Mouse (Mus musculus) ZHBTc4 (cell line): ENCODE measurements around the gene Agrp.

Experiments
- DNase-seq: peaks from one replicate; pipeline ENCODE4 v3.0.0-alpha.2; 2011; ENCODE audit warnings: low read depth, low spot score

Gene Agrp

DNA sequence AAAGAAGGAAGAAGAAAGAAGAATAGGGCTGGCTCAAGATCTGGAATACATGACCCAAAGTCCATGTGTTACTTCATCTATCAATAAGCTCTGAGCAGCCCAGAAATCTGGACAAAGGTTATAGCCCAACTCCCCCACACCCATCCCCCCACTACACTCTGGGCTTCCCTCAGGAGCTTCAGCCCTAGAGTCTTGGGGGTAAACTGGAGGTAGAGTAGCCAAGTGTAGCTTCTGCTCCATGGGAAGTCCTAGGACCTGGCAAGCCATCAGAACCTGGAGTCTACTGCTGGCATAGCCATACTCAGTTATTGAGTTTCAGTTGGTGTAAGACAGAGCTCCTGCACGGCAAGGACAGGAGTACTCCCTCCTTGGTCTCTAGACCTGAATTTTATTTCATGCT is 87.7 kb downstream of the Agrp start:
- DNase-seq, result no peak

DNA sequence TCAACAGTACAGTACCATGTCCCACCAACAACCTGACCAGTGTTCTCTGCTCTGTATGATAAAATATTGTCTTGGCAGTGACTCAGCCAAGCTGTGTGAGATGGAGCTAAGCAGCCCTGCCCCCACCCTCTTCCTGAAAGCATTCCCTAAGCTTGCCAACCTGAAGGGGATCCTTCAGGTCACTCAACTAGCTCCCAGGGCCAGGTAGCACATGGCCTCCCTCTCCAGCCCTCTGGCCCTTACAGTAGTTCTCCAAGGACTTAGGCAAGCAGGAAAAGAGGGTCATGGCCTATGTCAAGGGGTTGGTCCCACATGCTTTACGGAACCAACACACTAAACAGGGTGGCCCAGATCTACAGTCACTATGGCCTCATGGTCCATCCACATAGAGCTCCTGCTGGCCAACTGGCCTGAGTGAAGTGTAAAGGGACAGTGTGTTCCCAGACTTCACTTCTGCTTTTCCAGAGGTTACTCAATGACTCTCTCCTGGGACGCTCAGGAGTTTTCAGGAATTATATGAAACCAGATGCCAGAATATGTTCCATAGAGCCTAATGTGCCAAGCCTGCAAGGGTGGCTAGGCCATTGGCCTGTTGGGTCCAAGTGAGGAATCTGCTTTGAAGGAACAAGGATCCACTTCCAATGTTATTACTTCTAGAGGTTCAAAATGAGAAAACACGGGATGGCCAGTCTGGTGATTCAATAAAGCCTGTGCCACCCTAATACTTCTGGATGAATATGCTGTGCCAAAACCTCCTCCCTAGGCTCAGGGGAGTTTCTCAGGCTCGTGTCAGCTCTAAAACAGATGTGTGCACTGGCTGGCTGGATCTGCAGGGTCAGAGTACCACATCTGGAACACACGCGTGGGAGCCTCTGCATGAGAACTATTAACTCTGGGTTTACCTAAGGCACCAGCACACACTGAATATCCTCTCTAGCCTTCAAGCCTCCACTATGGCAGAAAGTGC is 90.5 kb downstream of the Agrp start:
- no peak for DNase-seq

DNA sequence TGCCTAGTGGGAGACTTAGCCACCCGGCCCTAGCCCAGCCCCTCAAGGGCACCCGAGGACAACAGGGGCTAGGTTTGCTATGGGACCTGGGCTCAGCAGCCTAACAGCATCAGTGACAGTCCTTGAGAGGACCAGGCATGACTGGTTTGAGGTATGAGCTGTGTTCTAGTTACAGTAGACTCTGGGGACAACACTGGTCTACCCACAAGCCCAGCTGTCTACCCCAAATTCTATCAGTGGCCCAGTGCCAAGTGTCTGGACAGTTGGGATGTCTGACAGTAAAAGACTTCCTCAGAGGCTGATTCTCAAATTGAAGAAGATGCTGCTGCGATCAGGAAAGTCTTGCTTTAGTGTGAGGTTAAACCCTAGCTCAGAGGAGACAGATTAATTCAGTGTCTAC is 91.9 kb downstream of the Agrp start:
- no peak for DNase-seq

DNA sequence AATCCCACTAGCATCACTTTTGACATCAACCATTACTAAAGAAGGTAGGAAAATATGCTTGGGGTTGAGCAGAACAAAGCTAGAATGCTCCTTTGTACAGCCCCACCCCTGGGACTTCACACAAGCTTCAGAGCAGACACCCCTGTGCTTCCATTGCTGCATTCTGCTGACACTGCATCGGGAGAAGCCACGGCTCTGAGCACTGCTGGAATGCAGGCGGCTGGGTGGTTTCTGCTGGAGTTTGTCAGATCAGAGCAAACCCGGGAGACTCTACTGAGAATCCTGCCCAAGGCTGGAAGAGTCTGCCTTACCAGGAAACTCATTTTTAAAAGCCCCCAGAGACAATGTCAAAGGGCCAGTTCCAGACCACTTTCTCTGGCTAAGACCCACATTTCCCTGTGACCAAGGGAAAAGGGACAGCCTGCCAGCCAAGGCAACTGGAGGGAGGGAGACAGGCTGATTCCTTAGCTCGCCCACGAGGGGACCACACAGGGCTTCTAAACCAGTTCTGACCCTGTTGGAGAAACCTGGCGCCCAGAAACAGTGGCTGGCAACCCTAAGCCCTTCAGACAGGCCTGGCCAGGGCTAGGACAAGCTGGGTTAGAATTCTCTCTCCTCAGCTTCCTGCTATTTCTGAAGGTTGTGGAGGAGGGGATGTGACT is 92.5 kb downstream of the Agrp start:
- DNase-seq, result peak; percentile 18

DNA sequence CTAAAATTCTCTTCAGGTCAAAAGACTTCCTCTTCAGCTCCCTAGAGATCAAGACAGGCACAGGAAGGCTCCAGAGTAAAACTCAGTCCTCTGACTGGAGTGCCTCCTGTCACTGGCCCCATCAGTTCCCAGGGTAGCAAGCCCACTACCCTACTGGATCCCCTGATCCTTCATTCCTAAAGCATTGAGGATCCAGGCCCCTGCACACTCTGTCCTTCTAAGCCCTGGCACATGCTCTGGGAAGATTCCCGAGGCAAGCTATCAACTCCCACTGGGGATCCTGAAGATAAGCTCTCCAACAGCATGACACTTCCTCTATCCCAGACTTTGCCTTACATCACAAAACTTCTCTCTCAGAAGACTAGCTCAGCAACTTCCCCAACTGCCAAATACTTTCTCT is 93.5 kb downstream of the Agrp start:
- no peak for DNase-seq

DNA sequence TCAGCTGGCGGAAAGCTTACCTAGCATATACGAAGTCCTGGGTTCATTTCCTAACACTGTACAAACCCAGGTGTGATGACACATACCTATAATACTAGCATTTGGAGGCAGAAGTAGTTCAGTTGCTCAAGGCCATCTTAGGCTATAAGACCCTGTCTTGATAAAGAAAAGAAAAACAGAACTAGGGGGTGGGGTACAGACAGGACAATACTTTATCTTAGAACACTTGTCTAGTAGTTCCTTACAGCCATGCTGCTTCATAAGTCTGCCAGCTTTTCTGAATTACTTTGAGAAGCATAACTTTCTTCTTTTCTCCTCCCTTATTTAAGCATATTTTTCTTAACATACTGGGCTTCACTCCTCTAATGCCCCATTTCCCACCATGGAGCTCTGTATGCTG is 94.4 kb downstream of the Agrp start:
- DNase-seq, result no peak

DNA sequence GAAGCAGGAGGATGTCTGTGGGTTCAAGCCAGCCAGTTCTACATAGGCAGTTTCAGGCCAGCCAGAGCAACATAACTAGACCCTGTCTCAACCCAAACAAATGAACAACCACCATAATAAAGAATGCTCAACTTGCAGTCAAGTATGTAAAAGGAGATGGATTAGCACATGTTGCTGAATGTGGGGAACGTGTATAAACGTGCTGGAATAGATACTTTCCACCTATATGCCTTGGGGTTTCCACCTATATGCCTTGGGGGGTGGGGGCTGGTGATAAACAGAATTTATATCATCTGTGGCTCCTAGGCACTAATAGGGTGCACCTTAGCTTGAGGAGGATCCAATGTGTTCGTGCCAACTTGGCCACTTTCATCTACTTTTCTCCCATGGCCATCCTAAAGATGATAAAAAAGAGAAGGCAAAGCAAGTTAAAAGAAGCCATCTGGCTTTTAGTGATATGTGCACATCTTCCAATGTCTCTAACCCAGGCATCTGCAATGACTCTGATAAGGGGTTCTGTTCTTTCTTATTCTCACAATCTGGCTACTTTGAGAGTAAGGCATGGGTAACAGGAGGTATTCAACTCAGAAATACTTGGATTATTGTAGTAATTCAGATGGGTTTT is 95.0 kb downstream of the Agrp start:
- DNase-seq, result no peak

DNA sequence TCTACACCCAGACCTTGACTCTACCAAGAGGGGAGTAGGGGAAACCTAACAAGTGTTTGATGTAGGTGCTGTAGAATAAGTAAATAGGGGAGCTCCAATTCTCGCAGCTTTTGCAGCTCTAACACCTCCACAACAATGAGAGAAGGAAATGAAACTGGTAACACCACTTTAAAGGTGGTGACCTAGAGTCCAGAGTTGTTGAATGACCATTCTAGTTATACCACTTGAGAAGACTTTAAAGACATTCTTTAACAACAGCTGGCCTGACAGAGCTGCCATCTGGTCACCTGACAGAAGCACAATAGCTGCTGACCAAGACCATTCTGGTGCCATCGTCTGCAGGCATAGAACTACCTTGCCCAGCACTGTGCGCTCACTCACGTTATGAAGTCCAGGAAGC is 98.3 kb downstream of the Agrp start:
- no peak for DNase-seq

DNA sequence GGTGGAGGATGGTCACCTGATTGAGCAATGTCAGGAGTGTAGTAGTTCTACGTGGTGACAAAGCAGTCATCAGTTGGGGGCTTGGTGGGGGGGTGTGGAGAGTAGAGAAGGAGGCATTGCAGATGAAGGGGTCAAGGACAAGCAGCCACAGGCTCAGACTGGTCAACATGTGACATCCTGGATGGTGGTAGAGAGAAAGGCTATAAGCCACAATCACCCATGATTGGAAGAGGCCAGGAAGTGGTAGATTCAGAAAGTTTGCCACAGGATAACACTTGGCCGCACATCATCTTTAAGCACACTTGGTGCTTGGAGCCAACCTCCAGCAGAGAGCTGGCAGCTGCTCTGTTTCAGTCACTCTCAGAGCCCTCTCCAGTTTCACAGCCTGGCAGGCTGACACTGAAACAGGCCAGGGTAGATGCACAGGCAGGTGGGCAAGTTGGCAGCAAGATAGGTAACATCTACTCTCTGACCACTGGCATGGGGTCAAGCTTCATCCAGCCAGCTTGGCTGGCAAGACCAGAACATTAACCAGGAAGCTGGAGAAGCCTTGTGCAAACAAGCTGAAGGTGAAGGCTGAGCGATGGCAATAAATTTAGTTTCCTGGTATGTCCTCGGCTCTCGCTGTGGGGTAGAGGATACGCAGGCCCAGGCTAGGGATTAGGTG is 100.0 kb downstream of the Agrp start:
- no peak for DNase-seq

DNA sequence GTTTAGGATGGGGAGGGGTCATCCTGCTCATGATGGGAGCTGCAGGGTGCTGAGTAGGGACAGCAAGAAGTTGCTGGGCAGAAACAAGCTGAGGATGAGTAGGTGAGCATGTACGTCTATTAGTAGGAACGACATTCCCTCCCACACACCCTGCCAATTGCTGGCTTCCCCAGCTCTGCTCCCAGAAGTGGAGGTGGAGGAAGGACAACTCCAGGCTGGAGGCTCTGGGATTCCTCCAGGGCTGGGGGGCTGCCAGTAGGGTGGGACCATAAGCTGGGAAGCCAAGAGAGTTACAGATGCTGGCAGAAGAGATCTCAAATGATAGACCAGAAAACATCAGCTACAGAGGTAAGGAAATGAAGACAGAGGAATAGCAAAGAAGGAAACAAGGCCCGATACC is 100.6 kb downstream of the Agrp start:
- DNase-seq, result no peak

DNA sequence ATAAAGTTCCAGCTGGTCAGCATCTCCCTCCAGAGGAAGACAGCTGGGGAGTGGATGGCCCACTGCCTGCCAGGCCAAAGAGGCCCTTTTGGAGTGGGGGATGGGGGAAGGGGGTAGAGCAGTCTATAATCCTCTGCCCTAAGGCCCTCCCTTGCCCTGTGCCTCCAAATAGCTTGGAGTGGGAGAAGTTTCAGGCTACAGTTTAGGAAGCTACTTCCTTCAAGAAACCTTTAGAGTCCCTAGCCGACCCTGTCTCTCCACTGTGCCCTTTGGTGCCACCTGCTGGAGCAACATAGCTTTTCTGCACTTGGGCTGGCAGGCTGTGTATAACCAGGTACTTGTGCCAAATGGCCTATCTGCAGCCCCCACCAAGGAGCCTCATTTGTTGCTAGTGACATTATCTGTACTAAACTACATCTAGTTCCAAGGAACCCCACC is 103.3 kb downstream of the Agrp start:
- peak; percentile 78 for DNase-seq

DNA sequence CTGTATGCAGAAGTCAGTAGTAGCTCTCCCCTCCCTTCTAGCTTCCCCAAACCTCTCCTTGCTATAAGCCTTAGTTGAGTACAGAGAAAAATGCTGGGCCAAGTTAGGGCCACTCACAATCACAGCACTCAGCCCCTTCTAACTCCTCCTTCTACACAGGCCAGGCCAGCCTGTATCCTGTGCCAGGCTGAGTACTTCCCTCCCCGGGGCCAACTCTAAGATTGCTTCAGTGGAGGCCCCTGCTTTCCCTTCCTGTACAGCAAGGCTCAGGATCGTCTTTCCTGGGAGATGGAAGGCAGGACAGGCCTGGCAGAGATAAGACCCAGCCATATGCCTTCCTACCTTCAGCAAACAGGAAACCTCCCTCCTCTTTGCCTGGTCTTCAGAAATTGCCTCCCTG is 103.8 kb downstream of the Agrp start:
- no peak for DNase-seq

DNA sequence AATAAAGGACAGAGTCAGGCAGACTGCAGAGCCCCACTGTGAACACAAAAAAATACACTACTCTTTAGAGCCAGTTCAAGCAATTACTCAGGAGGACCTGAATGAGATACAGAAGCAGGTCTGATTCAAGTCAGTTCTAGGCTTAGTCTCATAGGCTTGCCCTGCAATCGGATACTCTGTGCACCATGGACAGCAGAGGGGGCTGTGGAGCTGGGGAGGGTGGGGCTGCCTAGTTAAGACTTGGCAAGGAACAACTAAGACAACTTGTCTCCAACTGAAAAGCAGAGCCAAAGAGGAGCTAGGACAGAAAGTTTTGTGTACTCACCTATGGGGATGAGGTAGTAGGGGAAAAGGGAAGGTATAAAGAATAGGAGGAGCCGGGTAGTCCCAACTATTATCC is 105.4 kb downstream of the Agrp start:
- DNase-seq, result peak; percentile 74

DNA sequence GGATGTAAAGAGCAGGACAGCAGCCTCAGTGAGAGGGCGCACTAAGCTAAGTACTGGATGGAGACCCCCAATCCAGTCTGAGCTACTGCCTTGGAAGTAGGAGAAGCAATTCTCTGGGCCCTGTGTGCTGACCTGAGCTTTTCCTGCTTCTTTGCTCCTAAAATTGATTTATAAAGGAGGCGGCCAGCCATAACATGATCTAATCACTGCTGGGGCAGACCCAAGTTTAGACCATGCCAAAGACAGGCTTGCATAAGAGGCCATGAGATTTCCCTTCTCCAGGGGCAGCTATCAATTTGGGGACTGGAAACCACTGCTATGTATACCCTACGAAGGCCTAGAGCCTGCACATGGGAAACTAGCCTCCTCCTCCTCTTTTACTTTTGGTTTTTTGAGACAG is 107.9 kb downstream of the Agrp start:
- no peak for DNase-seq

DNA sequence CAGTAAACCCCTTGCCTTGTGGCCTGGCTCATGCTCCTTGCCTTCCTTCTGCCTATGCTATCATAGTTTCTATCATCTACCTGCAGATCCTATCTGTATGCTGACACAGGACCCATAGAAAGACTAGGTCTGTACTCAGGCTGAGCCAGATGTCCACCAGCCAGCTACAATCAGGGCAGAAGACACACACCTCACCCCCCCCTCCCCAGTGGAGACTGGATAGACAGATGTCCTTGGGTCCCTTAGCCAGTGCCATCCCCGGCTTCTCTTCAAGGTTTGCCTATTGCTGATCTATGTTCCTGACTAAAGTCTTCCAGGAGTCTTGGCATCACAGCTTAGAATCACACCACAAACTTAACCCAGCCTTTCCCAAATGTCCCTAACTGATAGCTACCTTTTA is 109.0 kb downstream of the Agrp start:
- DNase-seq, result no peak

DNA sequence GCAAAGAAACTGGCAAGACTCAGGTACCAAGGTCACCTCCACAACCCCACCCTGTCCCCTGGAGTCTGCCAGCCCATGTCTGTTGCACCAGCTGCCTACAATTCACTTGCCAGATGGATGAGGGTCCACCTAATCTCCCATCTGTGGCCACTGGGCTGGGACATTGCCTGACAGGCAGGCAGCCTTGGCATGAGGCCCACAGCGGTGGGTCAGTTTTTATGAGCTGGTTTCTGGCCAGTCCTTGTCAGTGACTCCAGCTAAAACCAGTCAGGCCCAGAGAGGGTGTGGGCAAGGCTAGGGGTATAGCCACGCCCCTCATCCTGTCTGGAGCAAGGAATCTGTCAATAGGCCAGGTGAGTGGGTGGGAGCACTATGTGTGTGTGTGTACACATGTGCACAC is 110.1 kb downstream of the Agrp start:
- no peak for DNase-seq

DNA sequence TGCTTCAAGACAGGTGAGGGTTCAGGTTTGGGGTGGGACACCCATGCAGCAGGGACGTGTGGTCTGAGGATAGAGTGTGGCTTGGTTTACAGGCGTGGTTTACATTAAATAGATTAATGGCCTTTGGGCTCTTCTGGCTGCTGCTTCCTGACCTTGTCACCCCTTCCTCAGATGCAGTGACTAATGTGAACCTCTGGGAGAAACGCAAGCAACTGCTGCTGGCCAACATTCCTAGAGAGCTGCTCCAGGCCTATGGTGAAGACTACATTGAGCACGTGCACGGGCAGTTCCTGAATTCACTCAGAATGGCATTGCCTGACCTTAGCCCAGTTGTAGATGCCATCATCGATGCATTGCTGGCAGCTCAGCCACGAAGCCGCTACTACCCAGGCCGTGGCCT is 114.3 kb downstream of the Agrp start:
- DNase-seq, result no peak

DNA sequence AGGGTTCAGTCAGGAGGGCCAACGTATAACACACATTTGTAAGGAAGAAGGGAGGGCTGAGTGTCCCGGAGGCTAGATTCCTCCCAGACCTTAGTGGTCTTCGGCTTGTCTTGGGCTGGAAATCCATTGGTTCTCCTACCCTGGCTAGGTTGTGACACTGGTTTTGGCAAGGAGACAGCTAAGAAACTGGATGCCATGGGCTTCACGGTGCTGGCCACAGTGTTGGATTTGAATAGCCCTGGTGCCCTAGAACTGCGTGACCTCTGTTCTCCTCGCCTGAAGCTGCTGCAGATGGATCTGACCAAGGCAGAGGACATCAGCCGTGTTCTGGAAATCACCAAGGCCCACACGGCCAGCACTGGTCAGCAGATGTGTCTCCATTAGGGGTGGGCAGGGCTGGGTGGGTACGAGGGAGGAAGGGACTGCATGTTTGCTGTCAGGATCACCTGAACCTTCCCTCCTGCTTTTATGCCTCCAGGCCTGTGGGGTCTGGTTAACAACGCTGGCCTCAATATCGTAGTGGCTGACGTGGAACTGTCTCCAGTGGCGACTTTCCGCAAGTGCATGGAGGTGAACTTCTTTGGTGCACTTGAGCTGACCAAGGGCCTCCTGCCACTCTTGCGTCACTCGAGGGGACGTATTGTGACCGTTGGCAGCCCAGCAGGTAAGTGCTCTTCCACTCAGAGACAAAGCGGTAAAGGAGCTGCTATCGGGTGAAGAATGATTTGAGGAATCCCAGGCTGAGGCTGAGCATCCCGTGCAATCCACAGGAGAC is 115.0 kb downstream of the Agrp start:
- DNase-seq, result no peak

DNA sequence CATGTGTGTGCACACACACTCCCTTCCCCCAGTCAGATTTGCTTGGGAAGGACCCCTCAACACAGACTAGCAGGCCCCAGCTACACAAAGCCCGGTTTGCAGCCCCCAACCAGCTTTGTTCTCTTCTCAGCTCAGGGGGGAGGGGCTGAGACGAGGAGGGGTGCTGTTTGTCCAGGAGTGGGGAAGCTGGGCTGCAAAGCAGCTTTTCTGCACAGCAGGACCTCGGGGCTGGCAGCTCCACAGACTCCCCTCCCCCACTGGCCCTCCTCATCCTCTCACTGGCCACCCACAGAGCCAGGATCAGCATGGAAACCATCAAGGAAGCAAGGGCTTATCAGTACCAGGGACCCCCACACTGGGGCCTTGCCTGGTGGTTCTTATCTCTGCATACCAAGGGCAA is 116.1 kb downstream of the Agrp start:
- no peak for DNase-seq

DNA sequence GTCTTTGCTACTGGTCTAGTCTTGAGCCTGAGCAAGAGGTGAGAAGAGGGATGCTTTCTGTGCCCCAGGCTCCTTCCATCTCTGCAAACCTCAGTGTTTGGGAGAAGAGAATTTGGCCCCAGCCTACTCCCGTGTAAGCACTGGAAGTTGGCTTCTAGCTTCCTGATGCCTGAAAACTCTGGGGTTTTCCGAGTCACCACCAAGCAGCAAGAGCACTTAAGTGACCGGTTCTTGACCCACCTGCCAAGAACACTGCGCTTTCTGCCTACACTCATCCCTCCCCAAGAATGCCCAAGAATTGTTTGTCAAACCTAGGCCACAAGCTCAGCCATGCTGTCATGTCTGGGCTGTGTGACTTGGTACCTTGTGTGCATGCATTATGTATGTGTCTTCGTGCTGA is 116.7 kb downstream of the Agrp start:
- no peak for DNase-seq

DNA sequence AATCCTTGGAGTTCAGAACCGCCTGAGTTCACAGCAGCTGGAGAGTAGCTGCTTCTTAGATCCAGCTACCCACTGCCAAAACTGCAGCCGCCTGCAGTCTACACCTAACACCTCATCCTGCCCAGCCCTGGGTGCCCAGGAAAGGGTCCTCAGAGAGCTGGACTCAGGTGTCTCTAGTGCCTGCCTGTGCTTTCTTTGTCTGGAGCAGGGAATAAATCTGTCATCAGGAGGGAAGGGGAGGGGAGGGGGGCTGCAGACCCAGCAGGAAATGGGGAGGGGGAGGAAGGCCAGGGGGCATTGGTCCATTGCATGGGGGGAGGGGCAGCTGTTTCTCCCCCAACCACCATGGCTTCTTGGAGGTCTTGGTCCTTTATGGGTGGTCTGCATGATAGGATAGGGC is 117.6 kb downstream of the Agrp start:
- DNase-seq, result no peak
